In genomic region chr9:57453516-57453915, GRCm38 (mm10) we compare ENCODE assay signal across 20 mouse cellular contexts. TPM values are rescaled to one million over a fixed set of nuclear protein-coding genes. Genes with fewer than 3 reads are reported as not detected.
"Had no signal": no experiment of that assay in that cellular context is flagged by ENCODE, and none has a peak within 500 bp of the region (broad histone marks: within the 10 kb centered on the region; RNA-seq: fewer than 3 reads in every experiment).

No protein-coding gene starts in this region.

- H3K27ac ChIP-seq: liver, embryonic 14.5 days; midbrain, embryonic 10.5 days; neural tube, embryonic 13.5 days; neural tube, embryonic 15.5 days; stomach, embryonic 15.5 days; stomach, postnatal 0 days had no signal

- H3K36me3 ChIP-seq: stomach, embryonic 15.5 days had no signal

- H3K27me3 ChIP-seq: neural tube, embryonic 13.5 days; neural tube, embryonic 15.5 days; stomach, embryonic 15.5 days had no signal

- H3K4me1 ChIP-seq: midbrain, embryonic 10.5 days; neural tube, embryonic 13.5 days; neural tube, embryonic 15.5 days; stomach, embryonic 15.5 days had no signal

- DNase-seq: lung, adult 18-20 months; lung, embryonic 14.5 days; lung, postnatal 10 days; lung, postnatal 4 days; midbrain, embryonic 14.5 days; right cerebral cortex, postnatal 25 days; right cerebral cortex, postnatal 4 days; thymus, adult 2 months; thymus, postnatal 25 days; thymus, postnatal 4 days had no signal

- ATAC-seq: midbrain, embryonic 16.5 days had no signal

- H3K4me3 ChIP-seq: midbrain, embryonic 10.5 days; myocyte; neural tube, embryonic 13.5 days; neural tube, embryonic 15.5 days; stomach, embryonic 15.5 days had no signal

- H3K9ac ChIP-seq: liver, embryonic 14.5 days; lung, embryonic 14.5 days; neural tube, embryonic 13.5 days; neural tube, embryonic 15.5 days; stomach, embryonic 15.5 days had no signal

- H3K4me2 ChIP-seq: lung, embryonic 14.5 days; neural tube, embryonic 13.5 days; neural tube, embryonic 15.5 days; stomach, embryonic 15.5 days had no signal

- H3K9me3 ChIP-seq: midbrain, embryonic 10.5 days; neural tube, embryonic 13.5 days; neural tube, embryonic 15.5 days; stomach, embryonic 15.5 days had no signal

RNA-seq across cellular contexts. Expression of gene Scamp5, which starts 14.3 kb away (rescaled TPM):
- total RNA-seq: megakaryocyte-erythroid progenitor cell, adult 5-6 weeks had no signal

RNA-seq across cellular contexts. Expression of gene Rpp25, which starts 50.3 kb away (rescaled TPM):
- total RNA-seq: megakaryocyte, adult 5-6 weeks; megakaryocyte-erythroid progenitor cell, adult 5-6 weeks had no signal
